Mouse (Mus musculus) heart, adult 2 months (tissue): ENCODE data around the gene Gm4737. TPM values are rescaled to one million over a fixed set of nuclear protein-coding genes. Genes with fewer than 3 reads are reported as not detected.
A peak's percentile ranks its signal among the peaks of the same experiment; 100 is the strongest.

Experiments used
- DNase-seq, 2 experiments: peaks; one replicate each; pipeline ENCODE4 v3.0.0; 2021
- H3K27ac ChIP-seq: fragments of 200-600 bp; 2 replicates; pipeline ENCODE4 v1.8.1; 2022
- H3K27me3 ChIP-seq: fragments of 200-500 bp; 2 replicates; pipeline ENCODE4 v1.6.1; 2012; ENCODE audit warnings: mild to moderate bottlenecking, low read length, inconsistent platforms, mixed read lengths; ENCODE audit not compliant: control insufficient read depth, insufficient read depth
- H3K36me3 ChIP-seq: fragments of 200-500 bp; 2 replicates; pipeline ENCODE4 v1.6.1; 2012; ENCODE audit warnings: low read length, inconsistent platforms; ENCODE audit not compliant: control insufficient read depth, insufficient read depth
- H3K4me1 ChIP-seq: fragments of 200-500 bp; 2 replicates; pipeline ENCODE4 v1.6.1; 2011; ENCODE audit warnings: low read length; ENCODE audit not compliant: control insufficient read depth, insufficient read depth
- H3K4me3 ChIP-seq: fragments of 200-600 bp; 2 replicates; pipeline ENCODE4 v1.8.1; 2022
- H3K79me2 ChIP-seq: fragments of 200-500 bp; replicated peaks from 2 replicates; pipeline ENCODE4 v1.6.1; 2012; ENCODE audit warnings: mild to moderate bottlenecking, inconsistent platforms, low read length, moderate library complexity, mixed read lengths; ENCODE audit not compliant: control insufficient read depth, insufficient read depth
- H3K9ac ChIP-seq: fragments of 200-500 bp; 2 replicates; pipeline ENCODE4 v1.6.1; 2012; ENCODE audit warnings: low read depth, mild to moderate bottlenecking, control low read depth, inconsistent platforms, low read length, mixed read lengths
- CTCF ChIP-seq: fragments of 200-600 bp; IDR thresholded peaks from 2 replicates; pipeline ENCODE4 v1.8.1; 2022; ENCODE audit warnings: antibody characterized with exemption, mild to moderate bottlenecking, moderate library complexity
- EP300 ChIP-seq: fragments of 200-500 bp; IDR thresholded peaks from 2 replicates; pipeline ENCODE4 v1.6.1; 2011; ENCODE audit warnings: low read depth, low read length, control low read depth; ENCODE audit not compliant: insufficient read depth
- POLR2A ChIP-seq: fragments of 200-500 bp; IDR thresholded peaks from 2 replicates; pipeline ENCODE4 v1.6.1; 2011; ENCODE audit warnings: mild to moderate bottlenecking, low read depth, low read length, control low read depth; ENCODE audit not compliant: insufficient read depth
- WGBS: fragments of 180-500 bp; shearing (Covaris S2); methylation state at CpG from one replicate; pipeline ENCODE4 v1.1.7; 2018; 5-methylcytosine and 5-hydroxymethylcytosine counted together
- intact Hi-C: fragments of 180-260 bp; cut with DNase I; formaldehyde crosslinking; loops from one replicate; pipeline ENCODE4 v1.15.1; 2025
- polyA plus RNA-seq: library from polyadenylated mRNA; depleted of rRNA; stranded (reverse); fragments of >200 nt; gene quantifications from 2 replicates; pipeline ENCODE4 v1.2.3, GENCODE M21; 2012
- total RNA-seq, 2 experiments: library from RNA; stranded (reverse); gene quantifications; 2 replicates each; pipeline ENCODE4 v1.2.3; 2021

Gene Gm4737
- total and polyA plus RNA-seq, 3 experiments: 4.5 to 12.8 (median 9.7) TPM

DNA sequence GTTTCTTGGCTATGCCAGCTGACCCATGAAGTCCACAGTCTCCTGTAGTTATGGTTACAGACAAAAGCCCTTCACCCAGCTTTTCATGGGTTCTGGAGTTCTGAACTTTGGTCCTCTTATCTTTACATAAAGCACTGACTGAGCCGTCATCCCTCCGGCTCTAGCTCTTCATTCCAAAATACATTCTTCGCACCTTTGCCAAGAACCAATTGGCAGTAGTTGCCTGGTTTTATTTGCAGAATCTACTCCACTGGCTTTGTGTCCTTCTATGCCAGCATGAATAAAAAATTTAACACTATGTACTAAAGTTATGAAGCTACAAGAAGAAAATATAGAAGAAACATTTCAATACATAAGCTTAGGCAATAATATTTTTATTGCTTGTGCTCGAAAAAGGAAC is 10.4 kb upstream of the Gm4737 start:
- no peak overlapping the region for H3K9ac ChIP-seq
- intact Hi-C loops: no loop called here
- no peaks in the 10 kb centered on the region for H3K27me3 ChIP-seq
- TF ChIP-seq EP300 (no peak), CTCF (no peak), POLR2A (no peak)
- H3K36me3 ChIP-seq: no peaks in the 10 kb centered on the region
- no peak overlapping the region for H3K27ac ChIP-seq
- 50% methylated on average over 4 of the region's 4 CpGs for WGBS
- DNase-seq: peak in 1 of 2 experiments; percentile 4
- H3K79me2 ChIP-seq: no peaks in the 10 kb centered on the region
- no peaks in the 10 kb centered on the region; the same call in 1 of the 2 replicates for H3K4me1 ChIP-seq
- no peak overlapping the region for H3K4me3 ChIP-seq

DNA sequence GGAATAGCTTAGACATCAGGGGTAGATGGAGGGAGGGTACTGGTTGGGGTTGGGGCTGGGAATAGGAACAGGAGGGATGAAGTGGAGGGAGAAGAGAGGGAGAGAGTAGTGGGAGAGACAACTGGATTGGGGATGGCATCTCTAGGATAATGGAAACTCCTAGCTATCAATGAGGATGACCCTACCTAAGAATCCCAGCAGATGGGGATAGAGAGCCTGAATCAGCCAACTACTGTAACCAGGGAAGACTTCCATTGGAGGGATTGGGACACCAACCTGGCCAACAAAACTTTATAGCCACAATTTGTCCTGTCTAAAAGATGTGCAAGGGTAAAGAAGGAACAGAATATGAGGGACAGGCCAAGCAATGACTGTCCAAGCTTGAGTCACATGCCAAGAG is 3.7 kb downstream of the Gm4737 start:
- Histone ChIP-seq H3K36me3 (no peaks in the 10 kb centered on the region), H3K9ac (no peak overlapping the region), H3K27ac (no peak overlapping the region), H3K79me2 (no peaks in the 10 kb centered on the region), H3K4me3 (no peak overlapping the region), H3K4me1 (no peaks in the 10 kb centered on the region), H3K27me3 (no peaks in the 10 kb centered on the region)
- TF ChIP-seq POLR2A (no peak), CTCF (peak; percentile 54)
- no peak for DNase-seq
- intact Hi-C loops: no loop called here

DNA sequence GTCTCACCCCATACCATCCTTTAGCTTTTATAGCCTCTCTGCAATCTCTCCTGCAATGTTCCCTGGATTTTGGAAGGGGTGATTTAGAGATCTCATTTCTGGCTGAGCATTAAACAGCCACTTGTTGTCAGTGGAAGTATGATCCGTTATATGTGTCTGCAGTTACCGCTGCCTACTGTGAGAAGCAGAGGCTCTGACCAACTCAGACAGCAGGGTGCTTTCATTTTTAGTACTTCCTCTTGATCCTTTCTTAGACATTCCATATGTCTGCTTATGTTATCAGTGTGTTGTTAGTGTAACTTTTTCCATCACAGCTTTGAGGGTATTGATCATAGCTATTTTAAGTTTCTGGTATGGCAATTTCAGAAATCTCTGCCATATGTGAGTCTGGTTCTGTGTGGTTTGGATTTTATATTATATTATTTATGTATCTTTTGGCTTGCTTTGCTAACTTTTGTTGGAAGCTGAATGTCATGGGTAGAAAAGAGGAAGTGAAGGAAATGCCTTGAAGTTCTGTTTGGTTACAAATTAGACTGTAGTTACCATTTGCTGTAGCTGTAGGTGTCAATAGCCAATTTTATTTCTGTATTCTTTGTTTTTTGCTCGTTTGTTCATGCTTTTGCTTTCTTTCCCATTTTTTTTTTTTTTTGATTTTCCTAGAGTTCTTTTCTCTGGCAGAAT is 6.1 kb downstream of the Gm4737 start:
- Histone ChIP-seq H3K4me1 (no peaks in the 10 kb centered on the region), H3K79me2 (no peaks in the 10 kb centered on the region), H3K9ac (no peak overlapping the region), H3K27me3 (no peaks in the 10 kb centered on the region), H3K27ac (no peak overlapping the region), H3K4me3 (no peak overlapping the region), H3K36me3 (no peaks in the 10 kb centered on the region)
- intact Hi-C loops: no loop called here
- WGBS: 52% methylated on average over 3 of the region's 3 CpGs
- no peak for DNase-seq
- TF ChIP-seq EP300 (no peak), CTCF (no peak), POLR2A (no peak)

DNA sequence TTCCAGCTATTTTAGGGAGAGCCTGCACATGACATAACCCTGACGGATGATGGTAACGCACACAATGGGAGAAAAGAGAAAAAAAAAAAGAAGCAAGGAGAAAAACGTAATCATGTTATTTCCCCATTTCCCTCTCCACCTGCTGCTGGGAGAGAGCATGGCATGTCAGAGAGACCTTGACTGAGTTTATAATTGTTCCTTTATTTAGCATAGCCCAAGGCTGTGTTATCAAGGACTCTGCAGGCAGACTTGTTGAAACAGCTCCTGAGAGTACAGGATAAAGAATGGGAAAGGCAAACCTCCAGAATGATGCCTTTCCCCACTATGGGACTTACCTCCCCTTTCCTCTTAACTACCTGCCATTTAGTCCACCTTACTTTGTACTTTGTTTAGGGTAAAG is 7.9 kb downstream of the Gm4737 start:
- Histone ChIP-seq H3K79me2 (no peaks in the 10 kb centered on the region), H3K27me3 (no peaks in the 10 kb centered on the region), H3K9ac (no peak overlapping the region), H3K27ac (no peak overlapping the region), H3K4me1 (no peaks in the 10 kb centered on the region), H3K36me3 (no peaks in the 10 kb centered on the region), H3K4me3 (no peak overlapping the region)
- TF ChIP-seq CTCF (peak; percentile 48), EP300 (no peak)
- WGBS: 53% methylated on average over 3 of the region's 3 CpGs
- no peak for DNase-seq
- intact Hi-C loops: no loop called here

DNA sequence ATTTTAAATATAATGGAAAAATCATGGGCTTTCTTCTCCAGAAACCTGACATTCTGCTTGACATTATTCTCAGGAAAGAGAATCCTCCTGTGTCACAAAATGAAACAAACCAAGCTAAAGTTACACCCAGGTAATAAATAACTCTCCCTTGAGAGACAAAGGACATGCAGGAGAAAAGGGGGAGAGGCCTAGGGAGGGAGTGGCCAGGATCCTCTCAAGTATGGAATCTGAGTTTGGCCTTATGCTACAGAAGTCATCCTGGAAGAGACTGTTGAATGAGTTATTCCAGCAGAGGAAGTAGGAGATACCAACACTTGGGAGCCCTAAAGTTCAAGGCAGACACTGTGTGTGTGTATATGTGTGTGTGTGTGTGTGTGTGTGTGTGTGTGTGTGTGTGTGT is 32.6 kb downstream of the Gm4737 start:
- Histone ChIP-seq H3K27me3 (no peaks in the 10 kb centered on the region), H3K27ac (no peak overlapping the region), H3K79me2 (no peaks in the 10 kb centered on the region), H3K4me3 (no peak overlapping the region), H3K4me1 (no peaks in the 10 kb centered on the region), H3K9ac (no peak overlapping the region), H3K36me3 (no peaks in the 10 kb centered on the region)
- intact Hi-C loops: no loop called here
- no peak for TF ChIP-seq POLR2A
- no peak for TF ChIP-seq CTCF
- TF ChIP-seq EP300: no peak
- DNase-seq: no peak

DNA sequence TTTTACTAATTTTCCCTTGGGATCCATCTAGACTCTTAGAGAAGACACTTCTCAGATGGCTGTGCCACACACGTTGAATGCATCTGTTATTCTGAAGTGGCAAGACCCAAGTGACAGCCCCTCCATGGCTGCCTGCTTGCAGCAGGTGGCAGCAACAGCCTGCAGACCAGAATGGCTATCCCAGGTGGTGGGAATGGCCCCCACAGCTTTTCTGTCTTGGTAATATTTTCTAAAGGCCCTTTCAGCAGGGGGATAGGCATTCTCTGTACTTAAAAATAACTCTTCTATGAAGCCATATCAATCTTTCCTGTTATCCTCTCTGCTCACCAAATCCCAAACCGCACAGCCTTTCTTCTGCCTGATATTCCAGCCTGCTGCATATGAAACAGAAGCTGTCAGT is 33.5 kb downstream of the Gm4737 start:
- Histone ChIP-seq H3K27ac (no peak overlapping the region), H3K4me3 (no peak overlapping the region), H3K4me1 (no peaks in the 10 kb centered on the region), H3K79me2 (no peaks in the 10 kb centered on the region), H3K36me3 (no peaks in the 10 kb centered on the region), H3K9ac (no peak overlapping the region), H3K27me3 (no peaks in the 10 kb centered on the region)
- 32% methylated on average over 2 of the region's 2 CpGs for WGBS
- no peak for TF ChIP-seq POLR2A
- no peak for TF ChIP-seq EP300
- TF ChIP-seq CTCF: peak; percentile 74
- intact Hi-C loops: no loop called here
- peak in 1 of 2 experiments; percentile 18 for DNase-seq
